Mouse (Mus musculus) brain, embryonic 18.5 days (tissue): ENCODE data around the gene Rnf11.
"Not testable (repeated sequence)": the region's sequence is repeated elsewhere in the genome, so short reads cannot be mapped to it uniquely, and the experiment has no call there.

ENCODE experiments used
- DNase-seq: peaks from one replicate; pipeline ENCODE4 v3.0.0-alpha.2; 2012; ENCODE audit warnings: low read depth, low spot score

Rnf11 gene

DNA sequence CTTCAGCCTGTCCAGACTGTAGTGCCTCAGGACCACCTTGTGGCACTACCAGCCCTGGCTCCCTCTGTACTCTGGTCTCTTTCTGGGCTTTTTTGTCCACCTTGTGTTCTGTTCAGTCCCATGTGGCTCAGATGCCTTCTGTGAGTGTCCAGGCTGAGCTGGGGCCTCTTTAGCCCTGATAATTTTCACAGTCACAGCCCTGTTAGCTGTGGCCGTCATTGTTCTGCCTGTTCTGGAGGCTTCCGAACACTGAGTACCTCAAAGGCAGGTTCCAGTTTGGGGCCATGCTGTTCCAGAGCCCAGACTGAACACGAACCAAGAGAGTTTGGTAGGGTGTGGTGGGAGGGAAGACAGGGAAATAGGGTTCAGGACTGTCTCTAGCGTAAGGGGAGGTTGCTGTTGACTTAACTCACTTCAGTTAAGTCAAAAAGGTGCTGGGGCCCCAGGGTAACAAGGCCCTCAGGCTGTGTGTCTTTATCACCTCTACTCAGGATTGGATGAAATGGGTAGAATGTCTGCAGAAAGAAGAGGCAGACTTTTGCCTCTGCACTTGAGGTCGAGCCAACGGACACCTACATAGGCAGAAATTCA lies 73.1 kb downstream of the Rnf11 start:
- DNase-seq = no peak

DNA sequence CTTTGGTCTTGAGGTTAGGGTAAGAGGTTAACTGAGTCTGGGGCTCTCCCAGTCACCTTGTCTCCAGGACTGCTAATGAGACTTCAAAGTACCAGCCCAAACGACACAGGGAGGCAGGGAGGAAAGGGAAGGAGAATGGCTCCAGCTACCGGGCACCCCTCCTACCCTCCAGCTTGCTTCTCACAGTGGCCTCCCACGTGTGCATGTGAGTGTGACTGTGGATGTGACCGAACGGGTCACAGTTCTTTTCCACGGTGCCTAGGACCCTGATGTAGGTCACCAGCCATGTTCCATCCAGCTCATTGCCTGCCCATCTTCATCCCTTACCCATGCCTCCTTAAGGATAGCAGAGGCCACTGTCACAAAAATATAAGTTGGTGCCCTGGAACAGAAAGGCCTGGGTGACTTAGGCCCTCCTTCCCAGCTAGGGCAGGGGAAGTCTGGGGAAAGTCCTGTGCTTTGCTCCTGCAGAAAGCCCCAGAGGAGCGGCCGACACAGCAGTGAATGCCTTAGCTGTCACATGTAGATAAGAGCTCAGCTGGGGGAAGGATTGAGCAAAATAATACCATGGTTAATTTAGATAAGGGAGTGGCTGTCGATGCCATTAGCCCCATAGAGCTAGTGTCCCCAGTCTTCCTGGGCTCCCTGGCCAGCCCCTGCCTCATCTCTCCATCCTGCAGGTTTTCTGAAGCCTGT lies 73.7 kb downstream of the Rnf11 start:
- no peak for DNase-seq

DNA sequence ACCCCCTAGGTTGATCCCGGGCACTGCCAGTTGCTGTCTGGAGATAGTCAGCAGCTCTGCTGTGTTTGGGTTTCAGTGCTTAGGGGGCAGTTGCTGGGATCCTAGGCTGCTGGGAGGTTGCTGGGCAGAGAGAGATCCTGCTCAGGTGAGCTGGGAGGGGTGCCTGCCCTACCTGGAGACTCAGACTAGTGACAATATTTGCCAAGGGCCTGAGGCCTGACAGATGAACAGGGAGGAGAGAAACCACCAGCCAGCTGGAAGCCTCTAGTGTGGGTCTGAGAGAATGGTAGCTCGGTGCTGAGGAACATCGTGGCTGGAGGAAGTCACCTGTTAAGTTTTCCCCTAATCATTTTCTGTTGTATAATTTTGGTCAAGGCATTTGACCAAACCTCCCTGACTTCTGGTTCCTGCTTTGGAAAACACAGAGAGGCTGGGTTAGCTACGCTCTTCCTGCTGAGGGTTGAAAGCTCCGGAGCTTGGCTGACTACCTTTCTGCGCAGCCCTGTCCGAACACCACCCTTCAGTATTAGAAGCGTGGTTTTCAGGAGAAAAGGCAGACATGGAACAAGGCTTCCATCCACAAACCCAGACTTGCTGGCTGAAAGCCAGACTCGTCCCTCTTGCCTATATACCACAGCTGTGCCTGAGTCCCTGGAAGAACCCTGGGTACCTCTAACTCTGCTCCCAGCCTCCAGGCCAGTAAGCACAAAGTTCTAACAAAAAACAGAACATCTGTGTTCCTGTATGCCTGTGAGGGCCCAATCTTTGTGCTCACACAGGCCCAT lies 76.6 kb downstream of the Rnf11 start:
- DNase-seq = no peak

DNA sequence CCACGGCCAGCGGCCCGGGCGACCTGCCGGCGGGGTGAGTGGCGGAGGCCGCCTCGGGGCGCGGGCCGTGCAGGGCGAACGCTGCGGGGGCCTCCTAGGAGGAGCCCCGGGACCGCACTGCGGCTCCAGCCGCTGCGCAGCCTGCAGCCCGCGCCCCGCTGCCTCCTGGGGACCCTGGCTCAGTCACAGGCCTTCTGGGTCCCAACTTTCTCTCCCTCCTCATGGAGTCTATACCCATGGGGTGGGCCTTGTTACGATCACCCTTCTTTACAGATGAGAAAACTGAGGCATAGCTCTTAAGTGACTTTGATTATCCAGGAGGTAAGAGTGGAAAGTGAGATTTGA lies 77.4 kb downstream of the Rnf11 start:
- DNase-seq = no peak

DNA sequence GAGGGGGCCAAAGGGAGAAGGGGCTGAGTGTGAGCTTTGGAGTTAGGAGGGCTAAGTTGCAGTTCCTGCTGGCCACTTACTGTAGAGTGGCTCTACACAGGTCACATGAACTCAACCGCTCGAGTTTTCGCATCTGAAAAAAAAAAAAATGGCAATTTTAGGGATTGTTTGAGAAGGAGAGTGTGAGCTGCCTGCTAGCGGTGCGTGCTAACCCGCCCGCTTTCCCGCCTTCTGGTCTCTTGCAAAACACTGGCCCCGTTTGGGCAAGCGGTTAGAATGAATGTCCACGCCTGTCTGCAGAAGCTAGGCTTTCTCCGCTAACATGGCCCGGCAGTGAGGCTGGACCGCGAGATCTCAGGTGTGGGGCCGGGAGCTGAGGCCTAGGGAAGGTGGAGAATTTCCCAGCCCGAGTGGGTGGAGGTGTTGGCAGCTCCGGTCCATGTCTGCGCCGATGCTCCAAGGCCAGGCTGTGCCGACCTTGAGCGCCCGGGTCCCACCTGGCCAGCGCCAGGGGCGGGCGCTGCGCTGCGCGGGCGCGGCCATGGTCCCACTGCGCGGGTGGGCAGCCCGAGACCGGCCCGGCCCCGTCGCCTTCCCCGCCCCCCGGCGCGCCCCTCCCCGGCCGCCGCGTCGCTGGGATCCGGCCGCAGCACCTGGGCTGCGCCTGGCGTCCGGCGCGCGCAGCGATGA lies 77.9 kb downstream of the Rnf11 start, which contains the start of gene Ttc39a:
Ttc39a (plus strand) TSS at position 138 of the 690 bp plus-strand sequence.
- no peak for DNase-seq

DNA sequence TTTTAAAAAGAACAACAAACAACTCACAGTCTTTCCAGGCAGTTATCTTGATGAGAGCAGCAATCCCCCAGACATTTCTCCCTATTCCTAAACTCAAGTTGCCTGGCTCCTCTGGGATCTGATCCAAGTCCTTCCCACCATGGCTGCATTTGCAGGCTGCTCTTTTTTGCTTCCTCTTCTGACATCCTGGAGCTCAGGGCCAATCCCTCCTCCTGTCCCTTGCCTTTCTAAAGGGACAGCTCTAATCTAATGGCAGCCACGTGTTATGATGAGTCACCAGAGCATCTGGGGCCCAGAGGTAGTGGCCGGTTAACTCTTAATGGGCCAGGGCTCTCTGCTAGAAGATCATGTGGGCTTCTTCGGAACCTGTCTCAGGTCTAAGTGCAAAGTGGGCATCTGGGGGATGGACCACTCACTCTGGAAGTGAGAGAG lies 78.5 kb downstream of the Rnf11 start:
- DNase-seq = peak; percentile 26

DNA sequence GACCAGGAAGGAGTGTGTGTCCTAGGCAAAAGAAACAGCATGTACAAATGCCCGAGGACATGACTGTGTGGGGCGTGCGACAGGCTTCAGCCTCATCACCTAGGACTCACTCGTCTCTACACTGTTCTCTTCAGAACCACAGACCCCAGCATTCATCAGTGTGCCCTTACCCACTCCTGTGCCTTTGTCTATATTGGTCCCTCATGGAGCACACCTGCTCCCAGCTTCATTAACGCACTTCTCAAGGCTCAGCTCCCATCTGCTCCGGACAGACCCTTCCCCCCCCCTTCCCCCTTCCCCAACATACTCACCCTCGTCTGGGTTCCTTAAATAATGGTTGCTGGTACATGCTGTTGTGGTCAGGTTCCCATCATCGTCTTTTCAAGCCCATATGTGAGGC lies 79.1 kb downstream of the Rnf11 start:
- no peak for DNase-seq

DNA sequence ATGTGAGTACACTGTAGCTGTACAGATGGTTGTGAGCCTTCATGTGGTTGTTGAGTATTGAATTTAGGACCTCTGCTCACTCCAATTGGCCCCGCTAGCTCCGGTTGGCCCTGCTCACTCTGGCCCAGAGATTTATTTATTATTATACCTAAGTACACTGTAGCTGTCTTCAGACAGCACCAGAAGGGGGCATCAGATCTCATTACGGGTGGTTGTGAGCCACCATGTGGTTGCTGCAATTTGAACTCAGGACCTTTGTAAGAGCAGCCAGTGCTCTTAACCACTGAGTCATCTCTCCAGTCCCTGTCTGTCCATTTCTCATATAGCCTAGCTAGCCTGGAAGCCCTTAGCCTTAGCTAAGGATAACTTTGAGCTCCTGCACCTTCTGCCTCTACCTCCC lies 79.6 kb downstream of the Rnf11 start:
- DNase-seq = not testable (repeated sequence)

DNA sequence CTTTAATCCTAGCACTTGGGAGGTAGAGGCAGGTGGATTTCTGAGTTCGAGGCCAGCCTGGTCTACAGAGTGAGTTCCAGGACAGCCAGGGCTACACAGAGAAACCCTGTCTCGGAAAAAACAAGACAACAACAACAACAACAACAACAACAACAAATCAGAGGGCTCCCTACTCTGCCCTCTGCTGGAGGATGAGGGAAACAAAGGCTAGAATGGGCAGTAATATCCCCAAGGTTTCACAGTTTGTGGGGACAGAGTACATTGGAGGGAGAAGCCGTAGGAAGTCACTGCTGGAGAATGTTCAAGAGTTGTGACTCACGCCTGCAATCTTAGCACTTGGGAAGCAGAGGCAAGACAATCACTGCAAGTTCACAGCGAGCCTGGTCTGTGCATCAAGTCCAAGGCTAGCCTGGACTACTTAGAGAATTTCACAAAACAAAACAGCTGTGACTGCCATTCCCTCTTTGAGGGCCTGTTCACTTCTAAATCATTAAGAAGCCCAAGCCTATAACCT lies 83.3 kb downstream of the Rnf11 start:
- DNase-seq = no peak
